Mouse (Mus musculus) kidney, adult 2 months (tissue): ENCODE data around the gene Rgl2. TPM values are rescaled to one million over a fixed set of nuclear protein-coding genes. Genes with fewer than 3 reads are reported as not detected.

Experiments
- DNase-seq: peaks from one replicate; pipeline ENCODE4 v3.0.0; 2021
- H3K27ac ChIP-seq: fragments of 200-500 bp; 2 replicates; pipeline ENCODE4 v1.5.1; 2012; ENCODE audit warnings: low read depth, low read length, control low read depth, inconsistent platforms; ENCODE audit not compliant: insufficient read depth
- H3K27me3 ChIP-seq: fragments of 200-500 bp; replicated peaks from 2 replicates; pipeline ENCODE4 v1.6.1; 2012; ENCODE audit warnings: mild to moderate bottlenecking, moderate library complexity, low read length, inconsistent platforms; ENCODE audit not compliant: control insufficient read depth, insufficient read depth
- H3K36me3 ChIP-seq: fragments of 200-500 bp; 2 replicates; pipeline ENCODE4 v1.6.1; 2012; ENCODE audit warnings: mild to moderate bottlenecking, moderate library complexity, low read length, inconsistent platforms; ENCODE audit not compliant: control insufficient read depth, insufficient read depth
- H3K4me1 ChIP-seq: fragments of 200-500 bp; 2 replicates; pipeline ENCODE4 v1.6.1; 2011; ENCODE audit warnings: low read length; ENCODE audit not compliant: control insufficient read depth, insufficient read depth
- H3K4me3 ChIP-seq: fragments of 200-500 bp; 2 replicates; pipeline ENCODE4 v1.5.1; 2011; ENCODE audit warnings: mild to moderate bottlenecking, low read depth, low read length, control low read depth; ENCODE audit not compliant: insufficient read depth
- CTCF ChIP-seq: fragments of 200-500 bp; conservative IDR thresholded peaks from 2 replicates; pipeline ENCODE4 v1.5.1; 2011; ENCODE audit warnings: low read depth, mild to moderate bottlenecking, control low read depth, low read length, moderate library complexity, mixed read lengths; ENCODE audit not compliant: insufficient read depth, insufficient read length
- POLR2A ChIP-seq: fragments of 200-500 bp; IDR thresholded peaks from one replicate; pipeline ENCODE4 v1.6.1; 2011; ENCODE audit warnings: low read depth, low read length, control low read depth
- WGBS: fragments of 180-500 bp; shearing (Covaris S2); methylation state at CpG from one replicate; pipeline ENCODE4 v1.1.7; 2018; 5-methylcytosine and 5-hydroxymethylcytosine counted together
- polyA plus RNA-seq: library from polyadenylated mRNA; depleted of rRNA; stranded (reverse); fragments of >200 nt; gene quantifications from 2 replicates; pipeline ENCODE4 v1.2.3, GENCODE M21; 2012

Gene Rgl2
- polyA plus RNA-seq, 1 experiment: 61.8 TPM

DNA sequence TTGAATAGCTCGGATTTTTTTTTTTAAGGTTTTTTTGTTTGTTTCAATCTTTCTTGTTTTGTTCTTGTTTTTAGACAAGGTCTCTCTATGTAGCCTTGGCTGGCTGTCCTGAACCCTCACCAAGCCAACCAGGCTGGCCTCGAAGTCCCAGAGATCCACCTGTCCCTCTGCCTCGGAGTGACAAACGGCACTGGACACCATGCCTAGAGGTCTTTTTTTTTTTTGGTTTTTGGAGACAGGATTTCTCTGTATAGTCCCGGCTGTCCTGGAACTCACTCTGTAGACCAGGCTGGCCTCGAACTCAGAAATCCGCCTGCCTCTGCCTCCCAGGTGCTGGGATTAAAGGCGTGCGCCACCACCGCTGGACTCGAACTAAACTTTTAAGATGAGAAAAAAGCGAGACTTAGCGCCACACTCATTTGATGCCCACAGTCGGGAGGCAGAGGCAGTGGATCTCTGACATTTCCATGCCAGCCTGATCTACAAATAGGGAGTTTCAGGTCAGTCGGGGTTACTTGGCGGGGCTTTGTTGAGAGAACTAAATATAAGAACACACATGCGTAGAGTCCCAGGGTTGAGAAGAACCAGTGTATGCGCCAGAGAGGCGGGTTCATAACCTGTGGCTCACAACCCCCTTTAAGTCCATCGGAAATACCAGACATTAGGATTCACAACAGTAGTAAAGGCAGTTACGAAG lies 944 bp upstream of the Rgl2 start:
- Histone ChIP-seq H3K27ac (no peak overlapping the region), H3K4me3 (peak overlapping the region; percentile 83; the same call in 1 of the 2 replicates), H3K4me1 (no peaks in the 10 kb centered on the region), H3K36me3 (no peaks in the 10 kb centered on the region), H3K27me3 (no peaks in the 10 kb centered on the region)
- 56% methylated on average over 21 of the region's 21 CpGs for WGBS
- TF ChIP-seq CTCF (no peak), POLR2A (no peak)
- no peak for DNase-seq

DNA sequence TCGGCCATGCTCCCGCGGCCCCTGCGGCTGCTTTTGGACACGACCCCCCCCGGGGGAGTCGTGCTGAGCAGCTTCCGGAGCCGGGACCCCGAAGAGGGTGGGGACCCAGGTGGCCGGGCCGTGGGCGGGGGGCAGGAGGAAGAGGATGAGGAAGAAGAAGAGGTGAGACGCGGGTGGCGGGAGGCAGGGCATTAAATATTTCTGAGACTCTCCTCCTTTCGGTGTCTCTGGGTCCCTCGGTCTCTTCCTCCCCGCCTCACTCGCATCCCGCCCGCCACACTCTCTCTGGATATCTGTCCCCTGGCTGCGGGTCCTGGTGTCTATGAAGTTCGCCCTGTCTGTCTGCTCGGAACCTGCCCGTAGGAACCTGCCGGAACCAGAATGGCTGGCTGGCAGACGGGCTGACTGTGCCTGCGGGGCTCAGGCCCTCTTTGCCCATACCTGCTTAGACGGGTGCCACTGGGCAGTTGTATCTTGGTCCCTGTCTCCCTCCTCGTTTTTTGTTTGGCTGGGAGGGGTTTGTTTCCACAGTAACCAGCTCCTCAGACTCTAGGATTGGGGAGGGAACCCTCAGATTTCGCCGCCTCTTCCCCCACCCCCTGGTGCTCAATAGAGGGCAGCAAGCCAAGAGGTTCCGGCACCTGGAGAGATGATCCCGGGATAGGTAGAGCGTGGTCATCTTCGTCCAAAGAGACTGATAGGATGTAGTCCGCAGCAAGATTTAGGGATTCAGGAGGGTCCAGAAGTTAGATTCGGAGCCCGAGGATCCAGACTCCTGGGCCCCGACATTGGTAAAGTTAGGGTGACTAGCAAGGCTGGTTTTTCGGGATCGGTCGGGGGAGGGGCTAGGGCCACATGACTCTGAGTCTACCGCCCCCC lies 1.2 kb downstream of the Rgl2 start:
- H3K27ac ChIP-seq: peak overlapping the region; percentile 96
- H3K4me3 ChIP-seq: peak overlapping the region; percentile 83
- 2% methylated on average over 45 of the region's 45 CpGs for WGBS
- H3K4me1 ChIP-seq: no peaks in the 10 kb centered on the region
- peak; percentile 85 for DNase-seq
- no peaks in the 10 kb centered on the region for H3K27me3 ChIP-seq
- no peak for TF ChIP-seq POLR2A
- TF ChIP-seq CTCF: no peak
- H3K36me3 ChIP-seq: no peaks in the 10 kb centered on the region

DNA sequence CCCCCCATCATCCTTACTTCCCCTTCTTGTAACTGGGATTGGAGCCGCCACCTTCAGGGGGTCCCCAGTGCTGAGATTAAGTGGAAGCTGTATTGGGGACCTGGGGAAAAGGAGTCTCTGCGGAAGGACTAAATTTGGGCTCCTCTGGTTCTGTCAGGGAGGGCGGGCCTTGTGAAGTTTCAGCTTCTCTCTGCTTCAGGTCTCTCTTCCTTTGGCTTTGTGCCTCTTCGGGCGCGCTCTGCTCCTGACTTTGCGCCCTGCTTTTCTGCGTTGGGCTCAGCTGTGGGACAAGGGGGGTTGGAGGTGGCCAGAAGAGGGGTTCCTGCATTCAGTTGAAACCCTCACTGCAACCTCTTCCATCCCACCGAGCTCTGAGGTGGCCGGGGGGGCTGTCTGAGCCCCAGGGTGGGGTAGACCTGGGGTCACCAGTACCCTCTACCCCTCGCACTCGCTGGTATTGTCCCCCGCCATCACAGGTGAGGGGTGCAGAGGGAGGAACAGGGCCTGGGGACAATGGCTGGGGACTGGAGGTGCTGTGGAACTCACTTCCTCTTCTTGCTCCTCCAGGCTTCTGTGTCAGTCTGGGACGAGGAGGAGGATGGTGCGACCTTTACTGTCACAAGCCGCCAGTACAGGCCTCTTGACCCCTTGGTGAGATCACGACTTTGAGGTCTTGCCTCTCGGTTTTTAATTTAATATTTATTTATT lies 2.0 kb downstream of the Rgl2 start:
- H3K27ac ChIP-seq: no peak overlapping the region
- peak overlapping the region; percentile 83 for H3K4me3 ChIP-seq
- H3K27me3 ChIP-seq: no peaks in the 10 kb centered on the region
- TF ChIP-seq CTCF (no peak), POLR2A (no peak)
- no peak for DNase-seq
- H3K36me3 ChIP-seq: no peaks in the 10 kb centered on the region
- H3K4me1 ChIP-seq: no peaks in the 10 kb centered on the region
- 61% methylated on average over 18 of the region's 18 CpGs for WGBS

DNA sequence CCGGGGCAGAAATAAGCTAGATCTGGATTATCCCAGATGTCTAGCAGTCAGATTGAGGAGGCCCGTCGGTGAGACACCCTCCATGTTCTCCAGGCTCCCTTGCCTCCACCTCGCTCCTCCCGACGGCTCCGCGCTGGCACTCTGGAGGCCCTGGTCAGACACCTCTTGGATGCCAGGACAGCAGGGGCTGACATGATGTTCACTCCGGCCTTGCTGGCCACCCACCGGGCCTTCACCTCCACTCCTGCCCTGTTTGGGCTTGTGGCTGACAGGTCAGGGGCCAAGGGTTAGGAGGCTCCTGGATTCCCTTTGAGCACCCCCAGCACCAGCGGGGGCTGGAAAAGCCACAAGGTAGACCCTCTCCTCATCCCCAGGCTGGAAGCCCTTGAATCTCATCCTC lies 2.6 kb downstream of the Rgl2 start:
- Histone ChIP-seq H3K27ac (no peak overlapping the region), H3K4me1 (no peaks in the 10 kb centered on the region), H3K27me3 (no peaks in the 10 kb centered on the region), H3K36me3 (no peaks in the 10 kb centered on the region), H3K4me3 (no peak overlapping the region)
- WGBS: 95% methylated on average over 11 of the region's 11 CpGs
- no peak for TF ChIP-seq CTCF
- TF ChIP-seq POLR2A: no peak
- DNase-seq: no peak

DNA sequence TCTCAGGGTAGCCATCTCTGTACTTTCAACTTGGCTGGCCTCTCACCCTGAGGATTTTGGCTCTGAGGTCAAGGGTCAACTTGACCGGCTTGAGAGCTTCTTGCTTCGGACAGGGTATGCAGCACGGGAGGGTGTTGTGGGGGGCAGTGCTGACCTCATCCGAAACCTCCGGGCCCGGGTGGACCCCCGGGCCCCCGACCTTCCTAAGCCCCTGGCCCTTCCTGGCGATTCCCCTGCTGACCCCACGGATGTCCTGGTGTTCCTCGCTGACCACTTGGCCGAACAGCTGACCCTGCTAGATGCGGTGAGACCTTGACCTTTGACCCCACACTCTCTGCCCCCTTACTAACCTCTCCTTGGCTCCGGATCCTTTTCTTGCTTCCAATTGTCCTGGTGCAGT lies 3.1 kb downstream of the Rgl2 start:
- Histone ChIP-seq H3K27ac (no peak overlapping the region), H3K27me3 (no peaks in the 10 kb centered on the region), H3K4me1 (no peaks in the 10 kb centered on the region), H3K4me3 (no peak overlapping the region), H3K36me3 (no peaks in the 10 kb centered on the region)
- DNase-seq: no peak
- 80% methylated on average over 14 of the region's 14 CpGs for WGBS
- TF ChIP-seq CTCF (no peak), POLR2A (no peak)

DNA sequence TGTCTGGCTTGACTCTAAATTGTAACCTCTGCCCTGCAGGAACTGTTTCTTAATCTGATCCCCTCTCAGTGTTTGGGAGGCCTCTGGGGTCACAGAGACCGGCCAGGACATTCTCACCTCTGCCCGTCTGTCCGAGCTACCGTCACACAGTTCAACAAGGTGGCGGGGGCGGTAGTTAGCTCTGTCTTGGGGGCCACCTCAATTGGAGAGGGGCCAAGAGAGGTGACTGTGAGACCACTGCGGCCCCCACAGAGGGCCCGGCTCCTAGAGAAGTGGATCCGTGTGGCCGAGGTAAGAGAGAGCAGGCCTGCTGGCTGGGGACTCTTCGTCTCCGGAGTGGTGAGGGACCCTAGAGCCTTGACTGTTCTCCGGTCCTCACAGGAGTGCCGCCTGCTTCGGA lies 3.6 kb downstream of the Rgl2 start:
- DNase-seq: no peak

More for the DNA sequence above, 3.6 kb downstream of the Rgl2 start:
- Histone ChIP-seq H3K27me3 (no peaks in the 10 kb centered on the region), H3K36me3 (no peaks in the 10 kb centered on the region), H3K4me1 (no peaks in the 10 kb centered on the region), H3K27ac (no peak overlapping the region), H3K4me3 (no peak overlapping the region)
- WGBS: 94% methylated on average over 15 of the region's 15 CpGs
- TF ChIP-seq CTCF: no peak
- no peak for TF ChIP-seq POLR2A
